Mouse (Mus musculus): ENCODE measurements around the gene Stt3b.
A peak's percentile ranks its signal among the peaks of the same experiment; 100 is the strongest.

- TF ChIP-seq CTCF (IDR thresholded peaks at IDR 0.05): no peak
- TF ChIP-seq EP300 (IDR thresholded peaks at IDR 0.05): peak; percentile 96
Observed at GRCm38 (mm10) chr9:115283403-115283802, 26.8 kb downstream of the Stt3b start.
